Mouse (Mus musculus) ES-Bruce4 (cell line): ENCODE results near the gene Ccdc177. TPM values are rescaled to one million over a fixed set of nuclear protein-coding genes. Genes with fewer than 3 reads are reported as not detected.
A peak's percentile ranks its signal among the peaks of the same experiment; 100 is the strongest.

Experiments used
- H3K27ac ChIP-seq: 2 replicates; pipeline ENCODE4 v1.5.1; 2012; ENCODE audit warnings: low read length, inconsistent platforms; ENCODE audit not compliant: insufficient read depth
- H3K27me3 ChIP-seq: 2 replicates; pipeline ENCODE4 v1.6.1; 2012; ENCODE audit warnings: mild to moderate bottlenecking, low read length, inconsistent platforms; ENCODE audit not compliant: control insufficient read depth, poor library complexity, insufficient read depth, severe bottlenecking
- H3K36me3 ChIP-seq: 2 replicates; pipeline ENCODE4 v1.6.1; 2012; ENCODE audit warnings: inconsistent platforms, mild to moderate bottlenecking, low read length, moderate library complexity; ENCODE audit not compliant: control insufficient read depth, poor library complexity, insufficient read depth, severe bottlenecking
- H3K4me1 ChIP-seq: one replicate; pipeline ENCODE4 v1.8.1; 2011; ENCODE audit warnings: low read length; ENCODE audit not compliant: control insufficient read depth, insufficient read depth
- H3K4me3 ChIP-seq: 2 replicates; pipeline ENCODE4 v1.5.1; 2011; ENCODE audit warnings: low read depth, mild to moderate bottlenecking, low read length
- H3K9ac ChIP-seq: 2 replicates; pipeline ENCODE4 v1.6.1; 2012; ENCODE audit warnings: low read depth, mild to moderate bottlenecking, inconsistent platforms; ENCODE audit not compliant: poor library complexity, severe bottlenecking
- H3K9me3 ChIP-seq: replicated peaks from 2 replicates; pipeline ENCODE4 v1.6.1; 2012; ENCODE audit warnings: mild to moderate bottlenecking, low read length, inconsistent platforms; ENCODE audit not compliant: control insufficient read depth, poor library complexity, insufficient read depth, severe bottlenecking
- CTCF ChIP-seq: IDR thresholded peaks from one replicate; pipeline ENCODE4 v1.8.1; 2011; ENCODE audit warnings: low read depth, low read length
- EP300 ChIP-seq: IDR thresholded peaks from 2 replicates; pipeline ENCODE4 v1.6.1; 2011; ENCODE audit warnings: low read depth, low read length; ENCODE audit not compliant: insufficient read depth
- POLR2A ChIP-seq: IDR thresholded peaks from one replicate; pipeline ENCODE4 v1.8.1; 2011; ENCODE audit warnings: low read length; ENCODE audit not compliant: insufficient read depth
- polyA plus RNA-seq: library from polyadenylated mRNA; stranded (reverse); fragments of >200 nt; gene quantifications from 2 replicates; pipeline ENCODE4 v1.2.4, GENCODE M21; 2011; ENCODE audit warnings: low read depth; ENCODE audit not compliant: missing spikeins, insufficient read depth, insufficient read length

Gene Ccdc177
- polyA plus RNA-seq = not detected in 2 replicates

- peak; percentile 86 for TF ChIP-seq CTCF
- no peak for TF ChIP-seq POLR2A
- TF ChIP-seq EP300 = no peak
- no peaks in the 10 kb centered on the region for H3K36me3 ChIP-seq
- H3K9me3 ChIP-seq = peaks cover 4% of the 10 kb centered on the region
- H3K27ac ChIP-seq = no peak within 1 kb of the TSS
- no peaks in the 10 kb centered on the region for H3K4me1 ChIP-seq
- peaks cover 28% of the 10 kb centered on the region for H3K27me3 ChIP-seq
- peak within 1 kb of the TSS; percentile 78 for H3K4me3 ChIP-seq
- H3K9ac ChIP-seq = peak within 1 kb of the TSS; percentile 64
Measured at GRCm38 (mm10) chr12:80760396-80760801, at the start of gene Ccdc177. Gene Ccdc177, minus strand, starts transcription at chr12:80760687.

GRCm38 (mm10) chr12:80810005-80810404 is 49.5 kb upstream of the Ccdc177 start:
- no peak overlapping the region for H3K27ac ChIP-seq
- no peak overlapping the region for H3K9ac ChIP-seq
- H3K36me3 ChIP-seq = peaks cover 6% of the 10 kb centered on the region; the same call in 1 of the 2 replicates
- TF ChIP-seq EP300 (no peak), POLR2A (no peak), CTCF (no peak)
- no peaks in the 10 kb centered on the region for H3K9me3 ChIP-seq
- no peaks in the 10 kb centered on the region for H3K27me3 ChIP-seq
- H3K4me1 ChIP-seq = peaks cover 2% of the 10 kb centered on the region
- no peak overlapping the region for H3K4me3 ChIP-seq

GRCm38 (mm10) chr12:80807451-80808085 is 47.1 kb upstream of the Ccdc177 start:
- peaks cover 6% of the 10 kb centered on the region for H3K36me3 ChIP-seq
- H3K9me3 ChIP-seq = no peaks in the 10 kb centered on the region
- no peak overlapping the region for H3K9ac ChIP-seq
- no peak overlapping the region for H3K4me3 ChIP-seq
- H3K27me3 ChIP-seq = no peaks in the 10 kb centered on the region
- no peak overlapping the region for H3K27ac ChIP-seq
- TF ChIP-seq EP300 (no peak), POLR2A (no peak), CTCF (no peak)
- H3K4me1 ChIP-seq = peaks cover 2% of the 10 kb centered on the region

- Histone ChIP-seq H3K4me3 (no peak overlapping the region), H3K36me3 (peaks cover 6% of the 10 kb centered on the region), H3K27ac (no peak overlapping the region), H3K4me1 (peaks cover 2% of the 10 kb centered on the region), H3K9me3 (no peaks in the 10 kb centered on the region), H3K9ac (no peak overlapping the region), H3K27me3 (no peaks in the 10 kb centered on the region)
- TF ChIP-seq EP300 (no peak), CTCF (no peak), POLR2A (no peak)
Measured at GRCm38 (mm10) chr12:80804861-80805428, 44.5 kb upstream of the Ccdc177 start.

GRCm38 (mm10) chr12:80803924-80804323 is 43.4 kb upstream of the Ccdc177 start:
- Histone ChIP-seq H3K27ac (no peak overlapping the region), H3K27me3 (no peaks in the 10 kb centered on the region)
- TF ChIP-seq POLR2A (no peak), EP300 (no peak), CTCF (no peak)

GRCm38 (mm10) chr12:80801443-80801842 is 41.0 kb upstream of the Ccdc177 start:
- Histone ChIP-seq H3K27ac (no peak overlapping the region), H3K9ac (no peak overlapping the region), H3K27me3 (no peaks in the 10 kb centered on the region), H3K36me3 (peaks cover 8% of the 10 kb centered on the region), H3K4me3 (no peak overlapping the region), H3K4me1 (no peaks in the 10 kb centered on the region), H3K9me3 (no peaks in the 10 kb centered on the region)
- TF ChIP-seq CTCF (no peak), EP300 (no peak), POLR2A (no peak)

More at GRCm38 (mm10) chr12:80803924-80804323, 43.4 kb upstream of the Ccdc177 start:
- Histone ChIP-seq H3K9ac (peak overlapping the region; percentile 44; the same call in 1 of the 2 replicates), H3K4me3 (no peak overlapping the region), H3K4me1 (peaks cover 2% of the 10 kb centered on the region), H3K36me3 (peaks cover 6% of the 10 kb centered on the region), H3K9me3 (no peaks in the 10 kb centered on the region)
